Mouse (Mus musculus): ENCODE results near the gene Thyn1. TPM values are rescaled to one million over a fixed set of nuclear protein-coding genes. Genes with fewer than 3 reads are reported as not detected.

The Thyn1 gene
- polyA plus RNA-seq, 1 experiment from 2014 or later, result 162 TPM

- DNase-seq, result no peak
- no peak for ATAC-seq (ENCODE audit: insufficient read depth)
- no peaks in the 10 kb centered on the region for H3K9me3 ChIP-seq (ENCODE audit: low read depth, low read length)
- no peak overlapping the region for H3K4me2 ChIP-seq
- H3K9ac ChIP-seq, result no peak overlapping the region
- WGBS, result 77% methylated on average over 3 of the region's 3 CpGs
- H3K27ac ChIP-seq (ENCODE audit: low read depth), result no peak overlapping the region
- H3K36me3 ChIP-seq (ENCODE audit: insufficient read depth), result peaks cover 26% of the 10 kb centered on the region
- H3K27me3 ChIP-seq (ENCODE audit: insufficient read depth, low read length), result no peaks in the 10 kb centered on the region
- no peak overlapping the region for H3K4me3 ChIP-seq (ENCODE audit: low read depth, low read length)
- H3K4me1 ChIP-seq (ENCODE audit: insufficient read depth), result no peaks in the 10 kb centered on the region
- TF ChIP-seq CTCF (IDR thresholded peaks at IDR 0.05; ENCODE audit: low read depth), result no peak
Measured at GRCm38 (mm10) chr9:26993900-26994299, 5.6 kb upstream of the Thyn1 start.

DNA sequence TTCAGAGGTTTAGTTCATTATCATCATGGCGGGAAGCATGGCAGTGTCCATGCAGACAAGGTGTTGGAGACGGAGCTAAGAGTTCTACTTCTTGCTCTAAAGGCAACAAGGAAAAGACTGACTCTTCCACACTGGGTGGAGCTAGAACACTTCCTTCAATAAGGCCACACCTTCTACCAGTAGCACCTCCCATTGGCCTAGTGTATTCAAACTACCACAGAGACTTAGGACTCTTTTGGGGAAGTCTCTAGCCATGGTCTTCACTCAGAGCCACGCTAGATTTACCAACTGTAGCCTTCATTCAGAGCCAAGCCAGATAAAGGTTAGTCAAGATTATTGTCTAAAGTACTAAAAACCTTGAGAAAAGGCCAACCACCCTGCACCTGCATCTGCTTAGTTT, 2.4 kb upstream of the Thyn1 start:
- 87% methylated on average over 3 of the region's 3 CpGs for WGBS
- Histone ChIP-seq H3K27ac (ENCODE audit: low read depth) (no peak overlapping the region), H3K27me3 (ENCODE audit: insufficient read depth, low read length) (no peaks in the 10 kb centered on the region), H3K4me1 (ENCODE audit: insufficient read depth) (peaks cover 7% of the 10 kb centered on the region; the same call in 1 of the 2 replicates), H3K9me3 (ENCODE audit: low read depth, low read length) (no peaks in the 10 kb centered on the region), H3K9ac (no peak overlapping the region), H3K4me3 (ENCODE audit: low read depth, low read length) (no peak overlapping the region), H3K36me3 (ENCODE audit: insufficient read depth) (no peaks in the 10 kb centered on the region), H3K4me2 (no peak overlapping the region)
- DNase-seq (no peak), ATAC-seq (ENCODE audit: insufficient read depth) (no peak)
- TF ChIP-seq CTCF (IDR thresholded peaks at IDR 0.05; ENCODE audit: low read depth), result no peak

- Histone ChIP-seq H3K9me3 (ENCODE audit: low read depth, low read length) (no peaks in the 10 kb centered on the region), H3K36me3 (ENCODE audit: insufficient read depth) (no peaks in the 10 kb centered on the region), H3K4me3 (ENCODE audit: low read depth, low read length) (no peak overlapping the region), H3K27ac (ENCODE audit: low read depth) (no peak overlapping the region), H3K9ac (no peak overlapping the region), H3K27me3 (ENCODE audit: insufficient read depth, low read length) (no peaks in the 10 kb centered on the region), H3K4me2 (no peak overlapping the region), H3K4me1 (ENCODE audit: insufficient read depth) (peaks cover 7% of the 10 kb centered on the region; the same call in 1 of the 2 replicates)
- WGBS, result 97% methylated on average over 2 of the region's 2 CpGs
- no peak for DNase-seq
- TF ChIP-seq CTCF (IDR thresholded peaks at IDR 0.05; ENCODE audit: low read depth), result no peak
- ATAC-seq (ENCODE audit: insufficient read depth), result no peak
Measured at GRCm38 (mm10) chr9:26997501-26997900, 2.0 kb upstream of the Thyn1 start.

DNA sequence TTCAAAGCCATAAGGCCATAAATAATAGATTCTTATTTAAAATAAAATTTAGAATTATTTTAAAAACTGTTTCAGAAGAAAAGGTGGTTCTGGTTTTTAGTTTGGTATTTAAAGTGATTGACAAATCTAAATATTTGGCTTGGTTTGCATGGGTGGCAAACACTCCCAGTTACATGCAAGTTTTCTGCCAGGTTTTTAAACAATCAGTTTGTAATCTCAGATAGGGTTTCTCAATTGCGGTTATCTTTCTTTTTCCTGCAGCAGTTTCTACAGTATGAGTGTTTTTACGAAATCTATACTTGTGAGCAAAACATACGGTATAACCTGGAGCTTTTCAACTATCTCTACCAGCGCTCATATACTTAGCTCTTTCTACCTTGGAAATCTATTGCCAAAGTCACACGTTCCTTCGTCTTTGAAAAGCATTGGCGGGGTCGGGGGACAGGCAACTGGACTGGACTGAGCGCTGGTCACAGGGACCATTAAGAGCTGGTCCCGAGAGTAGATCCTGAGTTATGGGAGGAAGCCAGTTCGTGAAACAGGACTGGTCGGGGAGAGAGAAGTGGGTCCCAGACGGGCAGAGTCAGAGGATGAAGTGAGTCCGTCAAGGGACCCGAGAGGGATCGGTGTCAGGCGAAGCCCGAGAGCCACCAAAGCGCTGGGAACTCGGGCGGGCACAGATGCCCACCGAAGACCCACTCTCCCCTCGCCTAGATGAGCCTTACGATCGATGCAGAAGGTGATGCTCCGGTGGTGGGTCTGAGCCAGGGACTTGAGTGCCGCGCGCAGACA, 645 bp upstream of the Thyn1 start:
- peak overlapping the region; percentile 72 for H3K4me3 ChIP-seq (ENCODE audit: low read depth, low read length)
- peak overlapping the region; percentile 69 for H3K4me2 ChIP-seq
- H3K4me1 ChIP-seq (ENCODE audit: insufficient read depth), result peaks cover 7% of the 10 kb centered on the region; the same call in 1 of the 2 replicates
- TF ChIP-seq CTCF (IDR thresholded peaks at IDR 0.05; ENCODE audit: low read depth), result no peak
- H3K27me3 ChIP-seq (ENCODE audit: insufficient read depth, low read length), result no peaks in the 10 kb centered on the region
- H3K9ac ChIP-seq, result peak overlapping the region; percentile 82
- DNase-seq, result no peak
- H3K9me3 ChIP-seq (ENCODE audit: low read depth, low read length), result no peaks in the 10 kb centered on the region
- ATAC-seq (ENCODE audit: insufficient read depth), result peak; percentile 65
- WGBS, result under 1% methylated on average over 29 of the region's 29 CpGs
- H3K36me3 ChIP-seq (ENCODE audit: insufficient read depth), result peaks cover 5% of the 10 kb centered on the region
- peak overlapping the region; percentile 73 for H3K27ac ChIP-seq (ENCODE audit: low read depth)

DNA sequence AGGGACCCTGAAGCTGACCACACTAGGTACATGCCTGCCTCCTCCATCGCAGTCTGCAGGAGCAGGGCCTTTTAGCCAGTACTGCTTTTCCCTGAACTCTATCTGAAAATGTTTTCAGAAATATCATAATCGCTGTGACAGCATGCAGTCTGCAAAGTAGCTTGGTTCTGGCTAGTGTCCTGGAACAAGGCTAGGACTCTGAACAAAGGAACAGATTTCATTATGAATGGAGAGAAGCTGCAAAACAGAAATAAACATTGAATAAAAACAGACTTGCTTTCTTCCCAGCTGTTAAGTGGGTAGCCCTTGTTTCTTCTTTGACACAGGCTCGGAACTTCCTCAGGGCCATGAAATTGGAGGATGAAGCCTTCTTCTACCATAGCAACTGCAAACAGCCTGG, 5.7 kb downstream of the Thyn1 start:
- Histone ChIP-seq H3K27me3 (ENCODE audit: insufficient read depth, low read length) (no peaks in the 10 kb centered on the region), H3K36me3 (ENCODE audit: insufficient read depth) (peaks cover 65% of the 10 kb centered on the region), H3K9ac (no peak overlapping the region), H3K4me1 (ENCODE audit: insufficient read depth) (peaks cover 7% of the 10 kb centered on the region; the same call in 1 of the 2 replicates), H3K4me3 (ENCODE audit: low read depth, low read length) (no peak overlapping the region), H3K9me3 (ENCODE audit: low read depth, low read length) (no peaks in the 10 kb centered on the region), H3K4me2 (no peak overlapping the region), H3K27ac (ENCODE audit: low read depth) (no peak overlapping the region)
- TF ChIP-seq CTCF (IDR thresholded peaks at IDR 0.05; ENCODE audit: low read depth), result no peak
- ATAC-seq (ENCODE audit: insufficient read depth) (no peak), DNase-seq (no peak)
- 91% methylated on average over 3 of the region's 3 CpGs for whole genome bisulfite sequencing

GRCm38 (mm10) chr9:27005933-27006332, 6.4 kb downstream of the Thyn1 start:
- WGBS, result 80% methylated on average over 1 of the region's 1 CpGs
- Histone ChIP-seq H3K27me3 (ENCODE audit: insufficient read depth, low read length) (no peaks in the 10 kb centered on the region), H3K27ac (ENCODE audit: low read depth) (no peak overlapping the region), H3K9ac (no peak overlapping the region), H3K4me3 (ENCODE audit: low read depth, low read length) (no peak overlapping the region), H3K4me2 (no peak overlapping the region), H3K4me1 (ENCODE audit: insufficient read depth) (peaks cover 1% of the 10 kb centered on the region; the same call in 1 of the 2 replicates), H3K9me3 (ENCODE audit: low read depth, low read length) (no peaks in the 10 kb centered on the region), H3K36me3 (ENCODE audit: insufficient read depth) (peaks cover 72% of the 10 kb centered on the region)
- ATAC-seq (ENCODE audit: insufficient read depth) (no peak), DNase-seq (no peak)
- TF ChIP-seq CTCF (IDR thresholded peaks at IDR 0.05; ENCODE audit: low read depth), result no peak

DNA sequence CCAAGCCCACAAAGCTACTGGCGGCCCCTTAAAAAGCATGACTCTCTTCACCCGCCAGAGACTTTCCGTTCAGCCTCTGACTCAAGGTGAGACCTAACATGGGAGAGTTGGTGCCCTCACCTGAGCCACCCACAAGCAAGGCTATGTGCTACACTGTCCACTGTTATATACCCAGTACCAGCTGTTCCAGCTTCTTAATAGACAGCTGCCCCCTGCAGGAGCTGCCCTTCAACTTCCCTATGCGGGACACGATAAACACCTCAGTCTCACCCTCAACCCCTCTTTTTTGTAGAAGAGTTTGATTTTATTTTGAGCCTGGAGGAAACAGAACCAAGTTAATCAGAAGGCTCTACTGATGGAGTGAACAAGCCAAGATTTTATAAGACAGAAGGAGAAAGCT, 7.4 kb downstream of the Thyn1 start:
- no peak overlapping the region for H3K4me3 ChIP-seq (ENCODE audit: low read depth, low read length)
- no peak overlapping the region for H3K27ac ChIP-seq (ENCODE audit: low read depth)
- no peaks in the 10 kb centered on the region for H3K9me3 ChIP-seq (ENCODE audit: low read depth, low read length)
- peaks cover 80% of the 10 kb centered on the region for H3K36me3 ChIP-seq (ENCODE audit: insufficient read depth)
- DNase-seq (no peak), ATAC-seq (ENCODE audit: insufficient read depth) (no peak)
- 87% methylated on average over 5 of the region's 5 CpGs for WGBS
- H3K4me1 ChIP-seq (ENCODE audit: insufficient read depth), result no peaks in the 10 kb centered on the region
- no peak overlapping the region for H3K4me2 ChIP-seq
- H3K9ac ChIP-seq, result no peak overlapping the region
- peak; percentile 12; the same call in 1 of the 2 replicates for TF ChIP-seq CTCF (IDR thresholded peaks at IDR 0.05; ENCODE audit: low read depth)
- no peaks in the 10 kb centered on the region for H3K27me3 ChIP-seq (ENCODE audit: insufficient read depth, low read length)

Data from lung, embryonic 14.5 days (tissue).